Mouse (Mus musculus) forebrain, embryonic 12.5 days (tissue): ENCODE data around the gene Pde4b. TPM values are rescaled to one million over a fixed set of nuclear protein-coding genes. Genes with fewer than 3 reads are reported as not detected.
"Not testable (repeated sequence)": the region's sequence is repeated elsewhere in the genome, so short reads cannot be mapped to it uniquely, and the experiment has no call there.

ENCODE experiments used
- ATAC-seq: fragments of 200-750 bp; cut with Nextera tagmentation; 2 replicates; pipeline ENCODE4 v1.8.0; 2017; ENCODE audit warnings: moderate TSS enrichment; ENCODE audit not compliant: low FRiP score
- H3K27ac ChIP-seq: fragments of 300-500 bp; sonication (generic); 2 replicates; pipeline ENCODE4 v1.5.1; 2016; ENCODE audit warnings: mild to moderate bottlenecking
- H3K27me3 ChIP-seq: fragments of 300-500 bp; sonication (generic); 2 replicates; pipeline ENCODE4 v1.6.1; 2016; ENCODE audit warnings: mild to moderate bottlenecking
- H3K36me3 ChIP-seq: fragments of 300-500 bp; sonication (generic); replicated peaks from 2 replicates; pipeline ENCODE4 v1.6.1; 2016; ENCODE audit warnings: mild to moderate bottlenecking
- H3K4me1 ChIP-seq: fragments of 300-500 bp; sonication (generic); 2 replicates; pipeline ENCODE4 v1.6.1; 2016
- H3K4me2 ChIP-seq: fragments of 300-500 bp; sonication (generic); 2 replicates; pipeline ENCODE4 v1.6.1; 2016; ENCODE audit warnings: mild to moderate bottlenecking, moderate library complexity
- H3K4me3 ChIP-seq: fragments of 300-500 bp; sonication (generic); replicated peaks from 2 replicates; pipeline ENCODE4 v1.5.1; 2016; ENCODE audit warnings: mild to moderate bottlenecking
- H3K9ac ChIP-seq: fragments of 300-500 bp; sonication (generic); 2 replicates; pipeline ENCODE4 v1.6.1; 2016; ENCODE audit warnings: mild to moderate bottlenecking
- H3K9me3 ChIP-seq: fragments of 300-500 bp; sonication (generic); 2 replicates; pipeline ENCODE4 v1.6.1; 2016
- WGBS: fragments of 180-500 bp; shearing (Covaris S2); methylation state at CpG from one replicate; pipeline ENCODE4 v1.1.7; 2016; 5-methylcytosine and 5-hydroxymethylcytosine counted together
- polyA plus RNA-seq: library from polyadenylated mRNA; unstranded; fragments of >200 nt; fragmentation: Nextera tagmentation; extraction: Ambion mirVana; gene quantifications from 2 replicates; pipeline ENCODE4 v1.2.1, GENCODE M21; 2016

The Pde4b gene
- 7.5 and 10.0 TPM in 2 replicates for polyA plus RNA-seq

GRCm38 (mm10) chr4:102087091-102087565 is at the start of gene Pde4b:
Gene Pde4b, plus strand, starts transcription at chr4:102087543.
- WGBS, result 6% methylated on average over 11 of the region's 11 CpGs
- H3K27me3 ChIP-seq, result peaks cover 39% of the 10 kb centered on the region
- no peaks in the 10 kb centered on the region for H3K9me3 ChIP-seq
- no peaks in the 10 kb centered on the region for H3K36me3 ChIP-seq
- peaks cover 10% of the 10 kb centered on the region for H3K4me1 ChIP-seq
- no peak within 1 kb of the TSS for H3K27ac ChIP-seq
- peak; percentile 53 for ATAC-seq
- peak within 1 kb of the TSS; percentile 98 for H3K4me2 ChIP-seq
- peak within 1 kb of the TSS; percentile 61 for H3K4me3 ChIP-seq
- peak within 1 kb of the TSS; percentile 63 for H3K9ac ChIP-seq

- Histone ChIP-seq H3K4me1 (no peaks in the 10 kb centered on the region), H3K27ac (no peak overlapping the region), H3K9ac (no peak overlapping the region), H3K9me3 (no peaks in the 10 kb centered on the region), H3K4me3 (no peak overlapping the region), H3K36me3 (no peaks in the 10 kb centered on the region), H3K4me2 (no peak overlapping the region), H3K27me3 (no peaks in the 10 kb centered on the region)
- WGBS, result 86% methylated on average over 3 of the region's 3 CpGs
- ATAC-seq, result no peak
Observed at GRCm38 (mm10) chr4:102040190-102040589, 47.2 kb upstream of the Pde4b start.

- Histone ChIP-seq H3K27ac (no peak overlapping the region), H3K9ac (no peak overlapping the region), H3K4me3 (no peak overlapping the region), H3K4me1 (no peaks in the 10 kb centered on the region), H3K36me3 (no peaks in the 10 kb centered on the region), H3K27me3 (no peaks in the 10 kb centered on the region), H3K4me2 (no peak overlapping the region), H3K9me3 (no peaks in the 10 kb centered on the region)
- 76% methylated on average over 6 of the region's 6 CpGs for WGBS
- ATAC-seq, result no peak
Observed at GRCm38 (mm10) chr4:102045183-102046140, 41.9 kb upstream of the Pde4b start.

- not testable (repeated sequence) for H3K27ac ChIP-seq
- peak; percentile 69; the same call in 1 of the 2 replicates for ATAC-seq
Observed at GRCm38 (mm10) chr4:102049368-102049767, 38.0 kb upstream of the Pde4b start.

GRCm38 (mm10) chr4:102061322-102061721 is 26.0 kb upstream of the Pde4b start:
- Histone ChIP-seq H3K36me3 (no peaks in the 10 kb centered on the region), H3K27ac (no peak overlapping the region), H3K27me3 (no peaks in the 10 kb centered on the region), H3K9me3 (no peaks in the 10 kb centered on the region), H3K9ac (no peak overlapping the region), H3K4me2 (no peak overlapping the region), H3K4me3 (no peak overlapping the region), H3K4me1 (no peaks in the 10 kb centered on the region)
- no peak for ATAC-seq
- 93% methylated on average over 2 of the region's 2 CpGs for whole genome bisulfite sequencing

More at GRCm38 (mm10) chr4:102049368-102049767, 38.0 kb upstream of the Pde4b start:
- 89% methylated on average over 14 of the region's 14 CpGs for WGBS
- not testable (repeated sequence) for H3K4me3 ChIP-seq, H3K27me3 ChIP-seq, H3K9ac ChIP-seq, H3K4me2 ChIP-seq, H3K9me3 ChIP-seq, H3K36me3 ChIP-seq, H3K4me1 ChIP-seq

- H3K4me2 ChIP-seq, result no peak overlapping the region
- WGBS, result 88% methylated on average over 2 of the region's 2 CpGs
Observed at GRCm38 (mm10) chr4:102069314-102069713, 18.0 kb upstream of the Pde4b start.

GRCm38 (mm10) chr4:102086336-102086735 is 1.0 kb upstream of the Pde4b start:
- no peak overlapping the region for H3K4me3 ChIP-seq
- H3K27ac ChIP-seq, result no peak overlapping the region
- ATAC-seq, result no peak
- no peak overlapping the region for H3K4me2 ChIP-seq
- no peak overlapping the region for H3K9ac ChIP-seq
- peaks cover 10% of the 10 kb centered on the region for H3K4me1 ChIP-seq
- no peaks in the 10 kb centered on the region for H3K9me3 ChIP-seq
- no peaks in the 10 kb centered on the region for H3K36me3 ChIP-seq
- peaks cover 39% of the 10 kb centered on the region for H3K27me3 ChIP-seq
- 71% methylated on average over 4 of the region's 4 CpGs for WGBS

More at GRCm38 (mm10) chr4:102069314-102069713, 18.0 kb upstream of the Pde4b start:
- Histone ChIP-seq H3K4me3 (no peak overlapping the region), H3K36me3 (no peaks in the 10 kb centered on the region), H3K4me1 (no peaks in the 10 kb centered on the region), H3K9ac (no peak overlapping the region), H3K27ac (no peak overlapping the region), H3K27me3 (no peaks in the 10 kb centered on the region), H3K9me3 (no peaks in the 10 kb centered on the region)
- ATAC-seq, result no peak

GRCm38 (mm10) chr4:102087566-102088234 is 357 bp downstream of the Pde4b start:
- H3K4me1 ChIP-seq, result peaks cover 10% of the 10 kb centered on the region
- no peaks in the 10 kb centered on the region for H3K9me3 ChIP-seq
- H3K9ac ChIP-seq, result peak overlapping the region; percentile 63
- H3K36me3 ChIP-seq, result no peaks in the 10 kb centered on the region
- ATAC-seq, result peak; percentile 84
- H3K27ac ChIP-seq, result no peak overlapping the region
- peaks cover 39% of the 10 kb centered on the region for H3K27me3 ChIP-seq
- H3K4me2 ChIP-seq, result peak overlapping the region; percentile 98
- H3K4me3 ChIP-seq, result peak overlapping the region; percentile 61
- WGBS, result under 1% methylated on average over 57 of the region's 64 CpGs

GRCm38 (mm10) chr4:102088235-102088867 is 1.0 kb downstream of the Pde4b start:
- peak overlapping the region; percentile 63 for H3K9ac ChIP-seq
- no peak overlapping the region for H3K27ac ChIP-seq
- WGBS, result 24% methylated on average over 15 of the region's 15 CpGs
- H3K4me1 ChIP-seq, result peaks cover 10% of the 10 kb centered on the region
- peak overlapping the region; percentile 61 for H3K4me3 ChIP-seq
- H3K4me2 ChIP-seq, result peak overlapping the region; percentile 98
- H3K36me3 ChIP-seq, result no peaks in the 10 kb centered on the region
- peak; percentile 79 for ATAC-seq
- H3K9me3 ChIP-seq, result no peaks in the 10 kb centered on the region
- peaks cover 39% of the 10 kb centered on the region for H3K27me3 ChIP-seq

GRCm38 (mm10) chr4:102095851-102096250 is 8.5 kb downstream of the Pde4b start:
- H3K4me1 ChIP-seq, result no peaks in the 10 kb centered on the region
- H3K36me3 ChIP-seq, result no peaks in the 10 kb centered on the region
- H3K27ac ChIP-seq, result no peak overlapping the region
- H3K27me3 ChIP-seq, result no peaks in the 10 kb centered on the region
- H3K4me3 ChIP-seq, result no peak overlapping the region
- whole genome bisulfite sequencing, result 97% methylated on average over 2 of the region's 2 CpGs
- no peak overlapping the region for H3K4me2 ChIP-seq
- no peaks in the 10 kb centered on the region for H3K9me3 ChIP-seq
- H3K9ac ChIP-seq, result no peak overlapping the region
- ATAC-seq, result no peak

GRCm38 (mm10) chr4:102102241-102102640 is 14.9 kb downstream of the Pde4b start:
- H3K27me3 ChIP-seq, result no peaks in the 10 kb centered on the region
- no peaks in the 10 kb centered on the region for H3K4me1 ChIP-seq
- no peak overlapping the region for H3K9ac ChIP-seq
- no peaks in the 10 kb centered on the region for H3K36me3 ChIP-seq
- ATAC-seq, result no peak
- H3K9me3 ChIP-seq, result no peaks in the 10 kb centered on the region
- no peak overlapping the region for H3K4me2 ChIP-seq
- no peak overlapping the region for H3K27ac ChIP-seq
- no peak overlapping the region for H3K4me3 ChIP-seq
- WGBS, result 84% methylated on average over 4 of the region's 4 CpGs

- Histone ChIP-seq H3K9ac (no peak overlapping the region), H3K27ac (no peak overlapping the region), H3K9me3 (no peaks in the 10 kb centered on the region), H3K36me3 (no peaks in the 10 kb centered on the region), H3K4me3 (no peak overlapping the region), H3K27me3 (no peaks in the 10 kb centered on the region), H3K4me1 (no peaks in the 10 kb centered on the region), H3K4me2 (no peak overlapping the region)
- 81% methylated on average over 2 of the region's 2 CpGs for WGBS
- ATAC-seq, result no peak
Observed at GRCm38 (mm10) chr4:102104534-102105014, 17.2 kb downstream of the Pde4b start.
